Mouse (Mus musculus) forebrain, postnatal 0 days (tissue): ENCODE results near the gene Fam117a. TPM values are rescaled to one million over a fixed set of nuclear protein-coding genes. Genes with fewer than 3 reads are reported as not detected.

Experiments used
- ATAC-seq: fragments of 200-750 bp; cut with Nextera tagmentation; 2 replicates; pipeline ENCODE4 v1.8.0; 2017; ENCODE audit warnings: mild to moderate bottlenecking, moderate library complexity
- DNase-seq: peaks from one replicate; pipeline ENCODE4 v3.0.0-alpha.2; 2015
- H3K27ac ChIP-seq: fragments of 300-500 bp; sonication (generic); 2 replicates; pipeline ENCODE4 v1.5.1; 2014; ENCODE audit warnings: low read depth, mild to moderate bottlenecking, antibody characterized with exemption, low read length, moderate library complexity, mixed read lengths
- H3K27me3 ChIP-seq: fragments of 300-500 bp; sonication (generic); 2 replicates; pipeline ENCODE4 v1.6.1; 2014; ENCODE audit warnings: mild to moderate bottlenecking, low read length, mixed read lengths; ENCODE audit not compliant: insufficient read depth
- H3K36me3 ChIP-seq: fragments of 300-500 bp; sonication (generic); 2 replicates; pipeline ENCODE4 v1.6.1; 2014; ENCODE audit warnings: mild to moderate bottlenecking, moderate library complexity; ENCODE audit not compliant: insufficient read depth
- H3K4me1 ChIP-seq: fragments of 300-500 bp; sonication (generic); 2 replicates; pipeline ENCODE4 v1.6.1; 2014; ENCODE audit warnings: antibody characterized with exemption; ENCODE audit not compliant: insufficient read depth
- H3K4me2 ChIP-seq: fragments of 300-500 bp; sonication (generic); 2 replicates; pipeline ENCODE4 v1.6.1; 2014; ENCODE audit warnings: low read depth, mild to moderate bottlenecking, moderate library complexity
- H3K4me3 ChIP-seq: fragments of 300-500 bp; sonication (generic); 2 replicates; pipeline ENCODE4 v1.5.1; 2014; ENCODE audit warnings: low read depth, low read length, mixed read lengths
- H3K9ac ChIP-seq: fragments of 300-500 bp; sonication (generic); 2 replicates; pipeline ENCODE4 v1.6.1; 2014; ENCODE audit warnings: mild to moderate bottlenecking
- H3K9me3 ChIP-seq: fragments of 300-500 bp; sonication (generic); 2 replicates; pipeline ENCODE4 v1.6.1; 2016; ENCODE audit warnings: low read length
- CTCF ChIP-seq: sonication (generic); IDR thresholded peaks from 2 replicates; pipeline ENCODE4 v1.5.1; 2016; ENCODE audit warnings: antibody characterized with exemption, control low read depth, low read depth
- WGBS: fragments of 180-500 bp; shearing (Covaris S2); extraction: QIAGEN DNeasy Blood & Tissue Kit; methylation state at CpG from one replicate; pipeline ENCODE4 v1.1.7; 2014; 5-methylcytosine and 5-hydroxymethylcytosine counted together
- polyA plus RNA-seq: library from polyadenylated mRNA; unstranded; fragments of >200 nt; fragmentation: Nextera tagmentation; extraction: Ambion mirVana; gene quantifications from 2 replicates; pipeline ENCODE4 v1.2.1, GENCODE M21; 2015
- total RNA-seq: library from RNA; depleted of rRNA; stranded (reverse); fragments of >200 nt; gene quantifications from 2 replicates; pipeline ENCODE4 v1.2.3, GENCODE M21; 2014

The Fam117a gene
- total and polyA plus RNA-seq, 2 experiments from 2014 or later: 1.8 to 5.5 TPM

DNA sequence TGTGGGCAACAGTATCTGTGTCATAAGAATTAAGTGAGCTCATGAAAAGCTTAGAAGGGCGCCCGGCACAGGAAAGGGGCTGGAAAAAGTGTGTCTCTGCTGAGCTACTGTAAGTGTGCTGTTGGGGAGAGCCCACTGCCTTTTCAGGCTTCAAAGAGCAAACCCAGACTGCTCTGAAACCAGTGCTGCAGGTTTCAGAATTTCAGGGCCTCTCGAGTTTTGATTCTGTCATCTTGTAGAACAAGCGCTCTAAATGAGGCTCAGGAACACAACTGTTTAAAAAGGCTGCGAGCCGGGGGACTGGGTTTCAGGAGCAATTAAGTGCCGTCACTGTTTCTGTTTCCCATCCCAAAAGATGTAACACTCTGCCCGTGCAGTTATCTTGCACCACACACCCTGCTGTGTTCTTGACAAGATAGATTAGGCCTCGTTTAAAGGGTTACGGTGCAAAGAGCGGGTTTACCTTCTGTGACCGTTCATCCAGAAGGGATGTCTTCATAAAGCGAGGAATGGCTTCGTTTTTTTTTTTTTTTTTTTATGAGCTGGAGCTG is 2.7 kb downstream of the Fam117a start:
- Histone ChIP-seq H3K4me2 (no peak overlapping the region), H3K27ac (no peak overlapping the region), H3K36me3 (no peaks in the 10 kb centered on the region), H3K9ac (no peak overlapping the region), H3K4me1 (no peaks in the 10 kb centered on the region), H3K27me3 (peaks cover 3% of the 10 kb centered on the region; the same call in 1 of the 2 replicates), H3K4me3 (no peak overlapping the region), H3K9me3 (no peaks in the 10 kb centered on the region)
- 18% methylated on average over 14 of the region's 14 CpGs for WGBS
- TF ChIP-seq CTCF: no peak
- ATAC-seq: no peak
- DNase-seq: no peak

DNA sequence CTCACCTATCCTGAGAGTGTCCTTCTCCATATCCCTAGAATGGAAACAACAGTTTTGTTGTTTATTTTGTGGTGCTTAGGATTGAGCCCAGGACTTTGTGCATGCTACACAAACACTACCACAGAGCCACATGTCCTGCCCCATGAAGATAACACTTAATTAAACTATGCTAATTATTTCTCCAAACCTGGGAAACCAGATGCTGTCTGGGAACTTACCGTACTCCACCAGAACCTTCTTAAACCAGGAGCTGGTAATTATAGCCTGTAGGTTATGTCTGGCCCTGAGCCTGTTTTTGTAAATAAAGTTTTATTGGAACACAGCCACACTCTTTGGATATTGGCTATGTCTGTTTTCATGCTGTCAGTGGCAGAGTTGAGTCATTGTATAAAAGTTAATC is 3.4 kb downstream of the Fam117a start:
- Histone ChIP-seq H3K36me3 (no peaks in the 10 kb centered on the region), H3K4me3 (no peak overlapping the region), H3K4me2 (no peak overlapping the region), H3K27me3 (no peaks in the 10 kb centered on the region), H3K9ac (no peak overlapping the region), H3K9me3 (no peaks in the 10 kb centered on the region), H3K4me1 (no peaks in the 10 kb centered on the region), H3K27ac (no peak overlapping the region)
- ATAC-seq (no peak), DNase-seq (no peak)
- 40% methylated on average over 1 of the region's 1 CpGs for WGBS
- no peak for TF ChIP-seq CTCF

DNA sequence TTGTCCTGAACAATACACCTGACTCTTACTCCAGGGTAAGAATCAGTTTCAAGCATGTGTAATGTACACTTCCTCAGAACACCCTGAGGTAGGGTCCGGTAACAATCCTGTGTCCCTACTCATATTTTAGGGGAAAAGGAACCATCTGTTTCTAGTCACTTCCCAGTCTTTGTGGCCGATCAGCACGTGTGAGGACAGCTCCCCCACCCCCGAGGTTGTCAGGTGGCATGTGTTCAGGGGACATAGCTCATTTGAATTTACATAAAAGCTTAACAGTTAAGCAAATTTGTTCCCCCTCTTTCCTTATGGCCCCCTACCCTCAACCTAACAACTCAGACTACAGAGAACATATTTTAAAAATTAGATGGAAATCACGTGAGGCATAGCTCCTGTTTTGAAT is 3.8 kb downstream of the Fam117a start:
- H3K4me2 ChIP-seq: no peak overlapping the region
- H3K9me3 ChIP-seq: no peaks in the 10 kb centered on the region
- H3K27ac ChIP-seq: no peak overlapping the region
- H3K36me3 ChIP-seq: no peaks in the 10 kb centered on the region
- H3K9ac ChIP-seq: no peak overlapping the region
- DNase-seq (no peak), ATAC-seq (no peak)
- no peak for TF ChIP-seq CTCF
- H3K4me3 ChIP-seq: no peak overlapping the region
- 39% methylated on average over 5 of the region's 5 CpGs for WGBS
- H3K4me1 ChIP-seq: no peaks in the 10 kb centered on the region
- H3K27me3 ChIP-seq: no peaks in the 10 kb centered on the region

DNA sequence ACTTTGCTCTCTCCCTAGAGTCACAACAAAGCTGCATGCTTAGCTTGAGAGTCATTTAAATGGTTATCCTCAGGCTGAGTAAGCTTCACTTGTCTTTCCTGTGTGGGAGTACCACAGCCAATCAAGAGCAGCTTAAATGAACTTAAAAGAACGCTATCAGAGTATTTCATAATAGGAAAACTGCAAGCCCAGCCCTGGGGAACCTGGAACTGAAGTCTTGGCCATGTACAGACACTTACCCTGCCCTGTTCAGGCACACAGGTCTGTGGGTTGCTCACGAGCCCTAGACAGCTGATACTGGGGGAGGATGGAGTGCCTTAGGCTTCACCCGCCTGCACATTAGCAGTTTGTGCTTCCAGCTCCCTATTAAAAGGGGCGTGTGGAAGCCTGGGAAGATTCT is 6.4 kb downstream of the Fam117a start:
- no peak overlapping the region for H3K9ac ChIP-seq
- no peak for DNase-seq
- no peak overlapping the region for H3K27ac ChIP-seq
- H3K4me2 ChIP-seq: no peak overlapping the region
- WGBS: 71% methylated on average over 4 of the region's 4 CpGs
- ATAC-seq: no peak
- H3K27me3 ChIP-seq: no peaks in the 10 kb centered on the region
- no peak for TF ChIP-seq CTCF
- no peak overlapping the region for H3K4me3 ChIP-seq
- no peaks in the 10 kb centered on the region for H3K4me1 ChIP-seq
- no peaks in the 10 kb centered on the region for H3K36me3 ChIP-seq
- H3K9me3 ChIP-seq: no peaks in the 10 kb centered on the region

DNA sequence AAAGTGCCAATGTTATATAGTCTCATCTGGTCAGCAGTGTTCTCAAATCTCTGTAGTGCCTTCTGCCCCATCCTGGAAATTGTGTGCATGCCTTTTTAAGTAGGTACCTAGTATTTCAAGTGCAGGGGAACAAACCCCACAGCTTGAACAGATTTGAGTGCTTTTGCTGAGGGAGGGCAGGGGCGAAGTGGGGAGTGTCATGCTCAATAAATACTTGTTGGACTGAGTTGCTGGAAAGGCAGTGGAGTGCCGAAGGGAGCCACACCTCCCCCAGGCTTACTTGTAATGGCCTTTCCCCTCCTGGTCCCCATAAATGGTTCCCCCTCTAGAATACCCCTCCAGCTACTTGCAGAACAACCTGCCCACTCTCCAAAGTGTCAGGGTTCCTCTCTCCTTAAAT is 7.4 kb downstream of the Fam117a start:
- no peak for DNase-seq
- no peak overlapping the region for H3K27ac ChIP-seq
- no peak overlapping the region for H3K4me3 ChIP-seq
- TF ChIP-seq CTCF: no peak
- 76% methylated on average over 2 of the region's 2 CpGs for WGBS
- H3K9me3 ChIP-seq: no peaks in the 10 kb centered on the region
- H3K36me3 ChIP-seq: no peaks in the 10 kb centered on the region
- no peak overlapping the region for H3K4me2 ChIP-seq
- ATAC-seq: no peak
- no peak overlapping the region for H3K9ac ChIP-seq
- no peaks in the 10 kb centered on the region for H3K4me1 ChIP-seq
- H3K27me3 ChIP-seq: no peaks in the 10 kb centered on the region

DNA sequence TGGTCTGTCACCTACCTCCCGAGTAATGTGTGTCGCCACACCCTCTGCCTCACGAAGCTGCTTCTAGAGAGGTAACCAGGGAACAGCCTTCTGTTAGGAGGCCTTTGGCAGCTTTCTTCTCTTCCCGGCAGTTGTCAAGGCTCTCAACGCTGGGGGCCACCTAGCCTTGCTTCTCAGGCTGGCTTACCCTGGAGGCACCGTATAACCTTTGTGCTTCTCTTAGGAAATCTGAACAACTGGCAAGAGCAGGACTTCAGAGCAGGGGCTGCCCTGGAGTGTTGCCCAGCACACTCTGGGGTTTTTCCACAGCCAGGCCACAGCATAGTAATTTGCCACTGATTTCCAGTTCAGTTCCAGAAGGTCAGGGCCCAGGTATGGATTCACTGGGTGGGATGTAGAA is 13.5 kb downstream of the Fam117a start:
- Histone ChIP-seq H3K9me3 (no peaks in the 10 kb centered on the region), H3K36me3 (no peaks in the 10 kb centered on the region), H3K4me1 (no peaks in the 10 kb centered on the region), H3K4me2 (no peak overlapping the region), H3K4me3 (no peak overlapping the region), H3K9ac (no peak overlapping the region), H3K27me3 (no peaks in the 10 kb centered on the region), H3K27ac (no peak overlapping the region)
- 63% methylated on average over 6 of the region's 6 CpGs for WGBS
- ATAC-seq: no peak
- no peak for DNase-seq
- TF ChIP-seq CTCF: no peak

DNA sequence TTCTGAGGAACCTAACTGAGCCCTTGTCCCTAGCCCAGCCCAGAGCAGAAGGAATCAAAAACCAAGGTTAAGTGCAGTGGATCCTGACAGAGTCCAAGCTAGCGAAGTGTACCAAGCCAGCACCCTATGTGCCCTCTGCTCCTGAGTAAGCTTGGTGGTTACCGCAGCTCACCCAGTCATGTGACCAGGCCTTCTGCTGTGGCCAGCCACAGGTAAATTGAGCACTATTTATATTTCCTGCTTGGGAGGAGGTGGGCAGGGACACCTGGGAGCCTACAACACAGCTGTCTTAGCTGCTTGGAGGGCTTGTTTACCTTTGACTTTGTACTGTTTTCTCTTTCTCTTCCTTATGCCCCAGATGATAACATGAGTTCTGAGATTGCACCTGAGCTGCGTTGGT is 14.1 kb downstream of the Fam117a start:
- no peaks in the 10 kb centered on the region for H3K27me3 ChIP-seq
- no peak for TF ChIP-seq CTCF
- no peak overlapping the region for H3K27ac ChIP-seq
- no peak overlapping the region for H3K4me2 ChIP-seq
- H3K9me3 ChIP-seq: no peaks in the 10 kb centered on the region
- no peak for DNase-seq
- 93% methylated on average over 3 of the region's 3 CpGs for whole genome bisulfite sequencing
- no peak for ATAC-seq
- H3K4me3 ChIP-seq: no peak overlapping the region
- no peaks in the 10 kb centered on the region for H3K4me1 ChIP-seq
- no peaks in the 10 kb centered on the region for H3K36me3 ChIP-seq
- H3K9ac ChIP-seq: no peak overlapping the region

DNA sequence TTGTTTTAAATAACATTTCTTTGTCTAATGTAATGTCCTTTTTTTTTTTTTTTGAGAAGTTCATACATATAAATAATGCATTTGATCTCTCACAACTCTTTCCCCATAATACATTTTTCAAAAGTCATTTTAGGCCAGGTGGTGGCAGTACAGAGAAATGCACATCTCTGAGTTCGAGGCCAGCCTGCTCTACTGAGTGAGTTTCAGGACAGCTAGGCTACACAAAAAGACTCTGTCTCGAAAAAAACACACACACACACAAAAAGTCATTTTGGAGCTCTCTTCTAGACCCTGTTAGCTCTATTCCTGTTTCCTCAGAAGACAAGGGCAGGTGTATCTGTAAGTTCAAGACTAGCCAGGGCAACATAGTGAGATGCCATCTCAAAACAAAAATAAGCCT is 15.9 kb downstream of the Fam117a start:
- Histone ChIP-seq H3K9me3 (no peaks in the 10 kb centered on the region), H3K4me1 (no peaks in the 10 kb centered on the region), H3K4me2 (no peak overlapping the region), H3K27me3 (no peaks in the 10 kb centered on the region), H3K27ac (no peak overlapping the region), H3K36me3 (no peaks in the 10 kb centered on the region), H3K9ac (no peak overlapping the region), H3K4me3 (no peak overlapping the region)
- no peak for ATAC-seq
- WGBS: 84% methylated on average over 2 of the region's 2 CpGs
- TF ChIP-seq CTCF: no peak
- no peak for DNase-seq
